Mouse (Mus musculus) neural tube, embryonic 13.5 days (tissue): ENCODE results near the gene Agmat. TPM values are rescaled to one million over a fixed set of nuclear protein-coding genes. Genes with fewer than 3 reads are reported as not detected.

Experiments
- ATAC-seq: fragments of 200-750 bp; cut with Nextera tagmentation; 2 replicates; pipeline ENCODE4 v1.8.0; 2017; ENCODE audit warnings: low read depth, mild to moderate bottlenecking, moderate TSS enrichment, moderate library complexity
- H3K27ac ChIP-seq: fragments of 300-500 bp; sonication (generic); replicated peaks from 2 replicates; pipeline ENCODE4 v1.5.1; 2015; ENCODE audit warnings: moderate library complexity, mild to moderate bottlenecking, inconsistent platforms
- H3K27me3 ChIP-seq: fragments of 300-500 bp; sonication (generic); 2 replicates; pipeline ENCODE4 v1.6.1; 2015; ENCODE audit warnings: mild to moderate bottlenecking, inconsistent platforms
- H3K36me3 ChIP-seq: fragments of 300-500 bp; sonication (generic); 2 replicates; pipeline ENCODE4 v1.6.1; 2015; ENCODE audit warnings: mild to moderate bottlenecking, inconsistent platforms
- H3K4me1 ChIP-seq: fragments of 300-500 bp; sonication (generic); replicated peaks from 2 replicates; pipeline ENCODE4 v1.6.1; 2015; ENCODE audit warnings: inconsistent platforms
- H3K4me2 ChIP-seq: fragments of 300-500 bp; sonication (generic); 2 replicates; pipeline ENCODE4 v1.6.1; 2015; ENCODE audit warnings: inconsistent platforms, mild to moderate bottlenecking, moderate library complexity
- H3K4me3 ChIP-seq: fragments of 300-500 bp; sonication (generic); 2 replicates; pipeline ENCODE4 v1.5.1; 2015; ENCODE audit warnings: mild to moderate bottlenecking, inconsistent platforms
- H3K9ac ChIP-seq: fragments of 300-500 bp; sonication (generic); 2 replicates; pipeline ENCODE4 v1.6.1; 2015; ENCODE audit warnings: moderate library complexity, mild to moderate bottlenecking, inconsistent platforms
- H3K9me3 ChIP-seq: fragments of 300-500 bp; sonication (generic); 2 replicates; pipeline ENCODE4 v1.6.1; 2016; ENCODE audit warnings: inconsistent platforms
- WGBS: fragments of 180-500 bp; shearing (Covaris S2); methylation state at CpG from one replicate; pipeline ENCODE4 v1.1.7; 2015; 5-methylcytosine and 5-hydroxymethylcytosine counted together
- polyA plus RNA-seq: library from polyadenylated mRNA; unstranded; fragments of >200 nt; fragmentation: Nextera tagmentation; extraction: Ambion mirVana; gene quantifications from 2 replicates; pipeline ENCODE4 v1.2.1, GENCODE M21; 2015

Gene Agmat
- polyA plus RNA-seq, 1 experiment from 2014 or later = not detected

GRCm38 (mm10) chr4:141741856-141742255, 4.6 kb upstream of the Agmat start:
- H3K9ac ChIP-seq = no peak overlapping the region
- no peak overlapping the region for H3K4me3 ChIP-seq
- H3K27ac ChIP-seq = no peak overlapping the region
- WGBS = 77% methylated on average over 9 of the region's 9 CpGs
- H3K4me2 ChIP-seq = no peak overlapping the region
- no peaks in the 10 kb centered on the region for H3K36me3 ChIP-seq
- H3K4me1 ChIP-seq = 0 out of 2 replicates have a peak, but pooled peaks cover 3% of the 10 kb centered on the region
- ATAC-seq = no peak
- no peaks in the 10 kb centered on the region for H3K9me3 ChIP-seq
- no peaks in the 10 kb centered on the region for H3K27me3 ChIP-seq

- H3K4me2 ChIP-seq = no peak overlapping the region
- no peaks in the 10 kb centered on the region for H3K9me3 ChIP-seq
- 0 out of 2 replicates have a peak, but pooled peaks cover 4% of the 10 kb centered on the region for H3K4me1 ChIP-seq
- no peak overlapping the region for H3K4me3 ChIP-seq
- no peak overlapping the region for H3K27ac ChIP-seq
- no peak overlapping the region for H3K9ac ChIP-seq
- WGBS = 92% methylated on average over 4 of the region's 4 CpGs
- H3K36me3 ChIP-seq = no peaks in the 10 kb centered on the region
- ATAC-seq = no peak
- no peaks in the 10 kb centered on the region for H3K27me3 ChIP-seq
These were observed 4.1 kb upstream of the Agmat start for GRCm38 (mm10) chr4:141742381-141742780.

GRCm38 (mm10) chr4:141749557-141749956, 3.1 kb downstream of the Agmat start:
- Histone ChIP-seq H3K4me3 (no peak overlapping the region), H3K36me3 (no peaks in the 10 kb centered on the region), H3K27me3 (no peaks in the 10 kb centered on the region), H3K4me1 (0 out of 2 replicates have a peak, but pooled peaks cover 4% of the 10 kb centered on the region), H3K4me2 (no peak overlapping the region), H3K27ac (no peak overlapping the region), H3K9ac (no peak overlapping the region), H3K9me3 (no peaks in the 10 kb centered on the region)
- no peak for ATAC-seq
- WGBS = 44% methylated on average over 11 of the region's 11 CpGs

GRCm38 (mm10) chr4:141750826-141751225, 4.4 kb downstream of the Agmat start:
- WGBS = 62% methylated on average over 3 of the region's 3 CpGs
- H3K27me3 ChIP-seq = no peaks in the 10 kb centered on the region

GRCm38 (mm10) chr4:141751419-141752075, 5.1 kb downstream of the Agmat start:
- WGBS = 29% methylated on average over 4 of the region's 4 CpGs

More at GRCm38 (mm10) chr4:141750826-141751225, 4.4 kb downstream of the Agmat start:
- Histone ChIP-seq H3K9ac (no peak overlapping the region), H3K27ac (no peak overlapping the region), H3K9me3 (no peaks in the 10 kb centered on the region), H3K4me1 (0 out of 2 replicates have a peak, but pooled peaks cover 4% of the 10 kb centered on the region), H3K4me2 (no peak overlapping the region), H3K36me3 (no peaks in the 10 kb centered on the region), H3K4me3 (no peak overlapping the region)
- no peak for ATAC-seq

GRCm38 (mm10) chr4:141752076-141752421, 5.6 kb downstream of the Agmat start:
- H3K9ac ChIP-seq = no peak overlapping the region
- H3K27ac ChIP-seq = no peak overlapping the region
- H3K9me3 ChIP-seq = no peaks in the 10 kb centered on the region
- no peaks in the 10 kb centered on the region for H3K27me3 ChIP-seq
- no peak overlapping the region for H3K4me2 ChIP-seq
- ATAC-seq = no peak
- WGBS = 10% methylated on average over 4 of the region's 4 CpGs
- H3K4me3 ChIP-seq = no peak overlapping the region
- H3K36me3 ChIP-seq = no peaks in the 10 kb centered on the region
- no peaks in the 10 kb centered on the region for H3K4me1 ChIP-seq

More at GRCm38 (mm10) chr4:141751419-141752075, 5.1 kb downstream of the Agmat start:
- Histone ChIP-seq H3K4me3 (no peak overlapping the region), H3K4me1 (0 out of 2 replicates have a peak, but pooled peaks cover 4% of the 10 kb centered on the region), H3K27ac (no peak overlapping the region), H3K27me3 (no peaks in the 10 kb centered on the region), H3K4me2 (no peak overlapping the region), H3K36me3 (no peaks in the 10 kb centered on the region), H3K9me3 (no peaks in the 10 kb centered on the region), H3K9ac (no peak overlapping the region)
- no peak for ATAC-seq

GRCm38 (mm10) chr4:141755375-141755930, 9.0 kb downstream of the Agmat start:
- no peak for ATAC-seq
- Histone ChIP-seq H3K36me3 (0 out of 2 replicates have a peak, but pooled peaks cover 10% of the 10 kb centered on the region), H3K9me3 (no peaks in the 10 kb centered on the region), H3K4me2 (no peak overlapping the region), H3K27ac (no peak overlapping the region), H3K9ac (no peak overlapping the region), H3K27me3 (no peaks in the 10 kb centered on the region), H3K4me3 (no peak overlapping the region), H3K4me1 (no peaks in the 10 kb centered on the region)
- WGBS = 92% methylated on average over 19 of the region's 19 CpGs

- H3K4me1 ChIP-seq = no peaks in the 10 kb centered on the region
- WGBS = 92% methylated on average over 3 of the region's 3 CpGs
- ATAC-seq = no peak
- H3K4me2 ChIP-seq = no peak overlapping the region
- H3K27ac ChIP-seq = no peak overlapping the region
- H3K27me3 ChIP-seq = no peaks in the 10 kb centered on the region
- H3K9me3 ChIP-seq = no peaks in the 10 kb centered on the region
- no peak overlapping the region for H3K4me3 ChIP-seq
- H3K9ac ChIP-seq = no peak overlapping the region
- H3K36me3 ChIP-seq = peaks cover 23% of the 10 kb centered on the region
These were observed 10.7 kb downstream of the Agmat start for GRCm38 (mm10) chr4:141757124-141757523.

GRCm38 (mm10) chr4:141758874-141759542, 12.5 kb downstream of the Agmat start:
- Histone ChIP-seq H3K27ac (no peak overlapping the region), H3K9me3 (no peaks in the 10 kb centered on the region), H3K27me3 (no peaks in the 10 kb centered on the region), H3K4me3 (no peak overlapping the region), H3K9ac (0 out of 2 replicates have a peak overlapping the region, but pooled peaks have one; percentile 5), H3K36me3 (peaks cover 41% of the 10 kb centered on the region), H3K4me2 (no peak overlapping the region), H3K4me1 (no peaks in the 10 kb centered on the region)
- ATAC-seq = no peak
- WGBS = 78% methylated on average over 6 of the region's 6 CpGs

GRCm38 (mm10) chr4:141760942-141761341, 14.5 kb downstream of the Agmat start:
- Histone ChIP-seq H3K27me3 (no peaks in the 10 kb centered on the region), H3K36me3 (peaks cover 57% of the 10 kb centered on the region), H3K4me3 (no peak overlapping the region), H3K27ac (no peak overlapping the region), H3K4me1 (peaks cover 1% of the 10 kb centered on the region), H3K4me2 (no peak overlapping the region), H3K9ac (no peak overlapping the region), H3K9me3 (no peaks in the 10 kb centered on the region)
- no peak for ATAC-seq
- 81% methylated on average over 4 of the region's 4 CpGs for WGBS

GRCm38 (mm10) chr4:141762102-141762598, 15.7 kb downstream of the Agmat start:
- H3K36me3 ChIP-seq = peaks cover 68% of the 10 kb centered on the region
- H3K27me3 ChIP-seq = no peaks in the 10 kb centered on the region
- no peak overlapping the region for H3K27ac ChIP-seq
- H3K9ac ChIP-seq = no peak overlapping the region
- no peak overlapping the region for H3K4me3 ChIP-seq
- H3K4me1 ChIP-seq = peaks cover 13% of the 10 kb centered on the region
- H3K4me2 ChIP-seq = no peak overlapping the region
- 95% methylated on average over 13 of the region's 13 CpGs for WGBS
- no peaks in the 10 kb centered on the region for H3K9me3 ChIP-seq
- ATAC-seq = no peak

- ATAC-seq = no peak
- Histone ChIP-seq H3K36me3 (peaks cover 78% of the 10 kb centered on the region), H3K4me1 (peaks cover 23% of the 10 kb centered on the region), H3K4me2 (no peak overlapping the region), H3K4me3 (no peak overlapping the region), H3K9me3 (no peaks in the 10 kb centered on the region), H3K9ac (no peak overlapping the region), H3K27ac (no peak overlapping the region), H3K27me3 (no peaks in the 10 kb centered on the region)
- 91% methylated on average over 12 of the region's 12 CpGs for WGBS
These were observed 17.0 kb downstream of the Agmat start for GRCm38 (mm10) chr4:141763476-141763875.
